Mouse (Mus musculus): ENCODE measurements around the gene Otoa. TPM values are rescaled to one million over a fixed set of nuclear protein-coding genes. Genes with fewer than 3 reads are reported as not detected.

The Otoa gene
- 0.86 and 0.88 TPM in 2 replicates for total RNA-seq (2021)
- long read RNA-seq = 0 reads

DNA sequence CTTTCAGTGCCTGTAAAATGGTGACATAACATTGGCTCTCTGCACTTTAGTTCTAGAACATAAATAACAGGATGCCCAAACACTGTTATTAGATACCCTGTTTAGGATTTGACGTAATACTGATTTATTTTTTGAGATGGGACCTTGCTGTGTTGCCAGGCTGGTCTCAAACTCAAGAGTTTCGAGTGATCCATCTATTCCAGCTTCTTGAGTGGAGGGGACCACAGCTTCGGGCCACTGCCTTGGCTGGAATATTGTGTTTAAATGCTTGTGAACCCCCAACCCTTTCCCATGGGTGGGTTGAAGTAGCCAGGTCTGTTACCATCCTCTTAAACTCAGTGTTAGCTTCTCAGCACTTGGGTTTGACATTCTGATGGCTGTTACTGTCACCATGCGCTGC, at the start of gene Otoa:
Gene Otoa (plus strand): TSS at position 301 of the 400 bp plus-strand sequence.
- no peak for DNase-seq

GRCm38 (mm10) chr7:121033856-121034652, 47.4 kb upstream of the Otoa start, which contains the start of gene Mettl9:
TSS of gene Mettl9 (plus strand) at chr7:121034445.
- DNase-seq = peak; percentile 96

GRCm38 (mm10) chr7:121034701-121035141, 46.7 kb upstream of the Otoa start:
- DNase-seq = peak; percentile 59

DNA sequence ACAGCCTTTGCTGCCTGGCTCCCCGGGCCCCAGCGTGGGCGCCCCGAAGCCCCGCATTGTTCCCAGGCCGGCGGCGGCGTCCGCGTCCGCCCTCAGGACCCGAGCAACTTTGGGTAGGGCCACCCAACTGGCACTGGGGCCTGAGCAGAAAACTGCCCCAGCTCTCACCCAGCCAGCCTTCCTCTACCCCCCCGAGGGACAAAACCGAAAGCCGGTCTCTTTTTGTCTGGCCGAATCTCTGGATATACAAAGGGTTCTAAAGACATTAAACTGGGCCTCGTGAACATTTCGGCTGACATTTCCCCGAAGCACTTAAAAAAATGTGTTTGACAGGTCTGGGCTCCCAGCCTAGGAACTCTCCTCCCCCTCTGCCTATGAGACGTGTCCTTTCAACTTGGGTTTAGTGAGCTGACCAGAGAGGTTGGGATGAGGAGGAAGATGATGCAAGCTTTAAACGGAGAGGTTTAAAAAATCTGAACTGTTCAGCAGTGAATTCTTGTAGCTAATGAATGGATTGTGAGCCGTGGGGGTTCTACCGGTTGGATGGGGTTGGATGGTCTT, 46.2 kb upstream of the Otoa start:
- peak; percentile 44 for DNase-seq

DNA sequence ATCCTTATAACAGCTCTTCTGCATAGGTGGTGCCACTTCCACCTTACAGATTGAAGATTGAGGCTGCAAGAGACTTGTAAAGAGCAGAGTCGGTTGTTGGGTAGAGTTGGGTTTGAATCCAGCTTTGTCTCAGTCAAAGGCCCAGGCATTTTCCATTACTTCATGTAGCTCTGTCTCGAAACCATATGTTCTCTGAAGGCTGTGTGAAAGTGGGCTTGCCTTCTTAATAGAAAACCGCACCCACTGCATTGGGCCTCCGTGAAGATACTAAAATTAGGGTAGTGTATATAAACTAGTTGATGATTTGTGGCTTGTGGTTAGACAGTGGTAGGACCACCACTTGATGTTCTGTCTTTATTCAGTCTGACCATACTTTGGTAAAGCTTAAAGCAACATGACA, 40.9 kb upstream of the Otoa start:
- no peak for DNase-seq

DNA sequence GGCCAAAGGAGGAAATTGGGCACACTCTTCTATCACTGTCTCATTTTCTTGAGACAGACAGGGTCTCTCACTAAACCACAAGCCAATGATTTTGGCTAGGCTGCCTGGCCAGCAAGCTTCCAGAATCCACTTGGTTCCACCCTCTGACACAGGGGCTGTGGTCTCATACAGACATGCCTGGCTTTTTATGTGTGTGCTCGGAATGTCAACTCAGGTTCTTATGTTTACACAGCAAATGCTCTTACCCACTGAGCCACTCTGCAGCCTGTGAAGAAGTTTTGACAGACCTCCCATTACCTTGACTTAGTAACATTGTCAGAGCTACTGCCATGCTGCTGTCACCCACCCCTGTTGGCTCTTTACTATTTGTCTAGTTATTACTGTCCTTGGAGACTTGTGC, 39.5 kb upstream of the Otoa start:
- DNase-seq = no peak

DNA sequence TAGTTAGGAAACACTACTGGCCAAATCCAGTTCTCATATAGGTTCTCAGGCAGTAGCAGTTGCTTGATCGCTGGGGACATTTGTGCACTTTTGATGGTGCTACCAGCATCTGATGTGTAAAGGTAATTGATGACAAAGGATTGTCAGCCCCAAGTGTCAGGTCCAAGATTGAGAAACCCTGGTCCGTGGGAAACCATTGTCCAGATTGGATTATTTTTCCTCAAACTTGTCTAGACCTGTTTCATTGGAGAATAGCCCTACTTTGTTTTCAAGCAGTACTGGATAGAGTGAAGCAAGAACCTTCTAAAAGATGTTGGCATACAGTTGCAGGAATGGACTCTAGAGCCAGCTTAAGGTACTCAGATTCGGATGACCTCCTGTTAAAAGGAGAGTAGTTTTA, 38.4 kb upstream of the Otoa start:
- DNase-seq = no peak

DNA sequence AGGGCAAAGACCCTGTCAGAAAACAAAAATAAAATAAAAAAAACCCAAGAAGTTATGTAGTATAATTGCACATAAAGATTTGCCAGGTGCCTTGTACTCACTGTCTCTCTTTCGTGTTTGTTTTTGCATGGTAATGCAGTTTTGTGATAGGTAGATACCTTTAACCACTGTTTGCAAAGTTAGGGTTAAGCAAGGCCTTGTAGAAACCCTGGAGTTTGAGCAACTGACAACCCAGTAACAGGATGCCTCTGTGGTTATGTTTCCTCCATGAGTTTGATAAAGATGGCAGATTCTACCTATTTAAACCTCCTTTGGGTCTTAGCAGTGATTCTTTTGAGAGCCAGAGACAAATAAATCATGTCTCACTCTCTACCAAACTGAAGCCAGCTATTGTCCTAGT, 37.9 kb upstream of the Otoa start:
- DNase-seq = no peak

GRCm38 (mm10) chr7:121044251-121044650, 37.2 kb upstream of the Otoa start:
- DNase-seq = no peak

GRCm38 (mm10) chr7:121045671-121046453, 35.6 kb upstream of the Otoa start:
- no peak for DNase-seq

DNA sequence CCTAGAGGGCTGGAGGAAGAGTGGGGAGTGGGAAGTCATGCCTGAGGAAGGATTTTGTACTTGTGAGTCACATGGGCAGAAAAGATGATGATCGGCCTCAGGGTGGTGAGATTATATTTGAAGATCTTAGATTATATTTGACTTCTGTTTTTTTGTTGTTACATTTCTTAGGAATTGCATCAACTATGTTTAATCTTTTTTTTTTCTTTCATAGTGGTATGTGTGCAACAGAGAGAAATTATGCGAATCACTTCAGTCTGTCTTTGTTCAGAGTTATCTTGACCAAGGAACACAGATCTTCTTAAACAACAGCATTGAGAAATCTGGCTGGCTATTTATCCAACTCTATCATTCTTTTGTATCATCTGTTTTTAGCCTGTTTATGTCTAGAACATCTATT, 33.8 kb upstream of the Otoa start:
- DNase-seq = no peak

DNA sequence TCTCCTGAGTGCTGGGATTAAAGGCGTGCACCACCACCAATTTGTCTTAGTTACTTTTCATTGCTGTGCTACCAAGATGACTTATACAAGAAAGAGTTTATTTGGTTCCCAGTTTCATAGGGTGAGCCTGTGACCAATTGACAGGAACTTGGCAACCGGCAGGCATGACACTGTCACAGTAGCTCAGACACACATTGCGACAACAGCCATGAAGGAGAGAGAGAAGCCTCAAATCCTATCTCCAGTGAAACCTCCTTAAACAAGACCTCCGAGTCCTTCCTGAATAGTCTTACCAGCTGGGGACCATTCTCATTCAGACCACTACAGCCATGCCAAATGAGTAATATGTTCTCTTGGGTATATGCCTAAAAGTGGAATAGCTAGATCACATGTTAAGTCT, 28.4 kb upstream of the Otoa start:
- DNase-seq = peak; percentile 36

DNA sequence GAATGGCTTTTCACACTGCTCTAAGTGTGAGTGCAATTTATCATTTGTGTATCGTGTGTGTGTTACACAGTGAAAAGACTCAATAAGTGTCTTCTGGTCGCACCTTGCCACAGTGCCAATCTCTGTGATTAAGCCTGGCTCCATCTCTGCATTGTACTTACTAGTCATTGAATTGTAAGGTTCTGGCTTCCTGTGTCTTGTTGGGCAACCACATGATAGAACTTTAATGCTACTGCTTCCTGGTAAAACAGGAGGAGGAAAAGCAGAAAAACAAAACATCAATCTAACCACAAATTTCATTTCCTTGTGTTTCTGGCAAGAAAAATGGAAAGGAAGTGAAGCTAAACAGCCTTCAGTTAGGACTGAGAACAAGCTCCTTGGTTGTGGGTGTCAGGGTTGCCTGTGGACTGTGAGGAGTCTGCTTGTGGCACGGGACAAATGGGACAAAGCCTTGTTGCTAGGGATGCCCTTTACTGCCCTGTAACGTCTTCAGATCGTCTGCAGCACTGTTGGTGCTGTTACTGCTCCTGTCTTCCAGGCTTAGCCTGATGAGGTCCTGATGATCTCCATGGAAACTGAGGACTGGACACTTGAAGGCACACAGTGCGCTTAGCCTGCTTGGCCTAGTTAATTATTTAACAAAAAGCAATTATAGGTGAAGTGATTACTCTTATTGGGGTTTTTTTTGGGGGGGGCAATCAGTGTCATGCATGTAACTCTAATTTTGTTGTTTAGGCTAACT, 21.8 kb upstream of the Otoa start:
- DNase-seq = no peak

DNA sequence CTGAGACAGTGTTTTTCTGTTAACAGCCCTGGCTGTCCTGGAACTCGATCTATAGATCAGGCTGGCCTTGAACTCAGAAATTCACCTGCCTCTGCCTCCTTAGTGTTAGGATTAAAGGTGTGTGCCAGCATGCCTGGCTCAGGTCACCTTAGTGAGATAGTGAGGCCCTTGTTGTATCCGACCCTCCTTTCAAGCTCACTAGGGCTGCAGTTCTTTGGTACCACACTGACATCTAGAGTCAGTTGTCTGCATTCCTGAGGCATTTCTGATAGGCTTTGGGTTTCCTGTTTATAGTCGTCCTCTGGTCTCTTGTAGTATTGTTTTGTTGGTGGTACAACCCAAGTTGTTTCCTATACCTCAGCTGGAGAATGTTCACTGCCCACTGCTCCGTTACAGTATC, 17.1 kb upstream of the Otoa start:
- DNase-seq = no peak

DNA sequence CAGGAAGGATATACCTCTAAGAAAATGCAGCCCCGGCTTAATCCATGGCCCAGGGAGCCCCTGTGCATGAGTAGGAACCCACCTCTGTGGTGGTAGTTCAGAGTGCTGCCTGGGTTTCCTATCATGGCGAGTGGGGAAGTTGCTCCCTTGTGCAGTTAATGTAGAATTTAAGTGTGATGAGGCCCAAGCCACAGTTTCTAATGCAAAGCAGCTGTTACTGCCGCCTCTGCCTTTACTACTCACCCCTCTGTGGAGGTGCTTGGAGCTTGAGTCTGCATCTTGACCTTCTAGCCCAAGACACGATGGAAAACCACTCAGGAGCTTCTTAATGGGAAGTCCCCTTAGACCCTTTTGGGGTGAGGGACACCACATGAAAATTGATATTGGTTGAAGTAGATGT, 10.2 kb upstream of the Otoa start:
- no peak for DNase-seq

- DNase-seq = no peak
Observed at GRCm38 (mm10) chr7:121072506-121072905, 8.9 kb upstream of the Otoa start.

- DNase-seq = no peak
Observed at GRCm38 (mm10) chr7:121074281-121074680, 7.2 kb upstream of the Otoa start, which contains the start of gene Igsf6. TSS of gene Igsf6 (minus strand) at chr7:121074572.

DNA sequence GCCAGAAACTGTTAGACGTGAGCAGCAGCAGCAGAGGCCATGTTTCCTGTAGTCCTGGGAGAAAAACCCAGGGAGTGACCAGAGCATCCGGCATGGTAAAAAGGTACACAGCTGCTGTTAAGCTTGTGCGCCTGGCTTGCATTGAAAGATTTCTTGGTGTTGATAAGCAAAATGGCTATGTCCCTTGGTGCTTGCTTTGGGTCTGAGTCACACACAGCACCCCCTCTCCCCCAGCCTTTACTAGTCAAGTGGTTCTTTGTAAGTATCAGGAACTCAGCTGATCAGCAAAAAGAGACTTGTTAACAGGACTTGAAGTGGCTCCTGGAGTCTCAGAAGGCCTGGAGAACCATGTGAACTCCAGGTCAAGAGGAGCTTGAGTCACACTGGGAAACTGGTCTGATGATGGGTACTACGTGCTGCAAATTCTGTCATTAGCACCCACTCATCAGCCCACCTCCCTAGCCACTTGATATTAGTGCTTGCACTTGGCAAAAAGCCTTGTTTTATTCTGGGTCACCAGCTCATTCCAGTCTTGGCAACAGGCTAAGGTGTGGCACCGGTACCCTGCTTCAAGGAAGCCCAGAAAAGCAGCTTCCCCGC, 6.5 kb upstream of the Otoa start:
- no peak for DNase-seq

- no peak for DNase-seq
Observed at GRCm38 (mm10) chr7:121075416-121075815, 6.0 kb upstream of the Otoa start.

DNA sequence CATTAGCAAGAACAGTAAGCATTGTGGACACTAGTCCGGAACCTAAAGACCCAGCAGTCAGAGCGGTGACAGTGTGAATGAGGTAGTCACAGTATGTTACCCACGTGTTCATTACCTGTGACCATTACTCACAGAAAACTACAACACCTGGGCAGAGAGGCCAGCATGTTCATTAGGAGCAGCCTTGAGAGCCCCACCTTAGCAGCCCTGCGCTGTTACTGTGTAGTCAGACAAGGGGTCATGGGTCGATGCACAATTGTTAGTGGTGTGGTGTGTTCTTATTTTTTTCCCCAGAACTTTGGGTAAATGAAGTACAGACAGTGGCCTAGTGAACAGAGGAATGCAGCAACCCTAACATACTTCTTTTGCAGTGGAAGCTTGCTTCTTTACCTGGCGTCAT, 4.1 kb upstream of the Otoa start:
- no peak for DNase-seq

DNA sequence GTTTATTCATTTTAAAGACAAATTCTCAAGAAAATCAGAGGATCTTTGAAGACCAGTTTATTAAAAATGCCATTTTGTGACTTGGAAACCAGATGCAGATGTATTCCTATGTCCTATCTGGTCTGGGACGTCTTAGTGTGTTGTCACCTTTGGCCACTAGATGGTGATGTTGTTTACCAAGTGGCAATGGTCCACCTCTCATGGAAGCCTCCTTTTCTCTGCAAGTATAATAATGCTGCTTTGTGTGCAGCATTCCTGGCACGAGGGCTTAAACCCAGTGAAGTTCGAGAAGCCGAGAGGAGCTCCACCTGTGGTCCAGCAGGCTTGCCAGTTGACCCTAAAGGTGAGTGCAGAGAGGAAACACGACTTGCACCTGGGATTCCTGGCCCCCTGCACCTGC, 3.6 kb upstream of the Otoa start:
- DNase-seq = peak; percentile 43

GRCm38 (mm10) chr7:121081816-121082215, 366 bp downstream of the Otoa start:
- no peak for DNase-seq
